Mouse (Mus musculus) heart, embryonic 14.5 days (tissue): ENCODE measurements around the gene Ube2z. TPM values are rescaled to one million over a fixed set of nuclear protein-coding genes. Genes with fewer than 3 reads are reported as not detected.
A peak's percentile ranks its signal among the peaks of the same experiment; 100 is the strongest.

Source experiments
- ATAC-seq: fragments of 200-750 bp; cut with Nextera tagmentation; 2 replicates; pipeline ENCODE4 v1.8.0; 2017; ENCODE audit warnings: low read depth, moderate TSS enrichment; ENCODE audit not compliant: insufficient number of reproducible peaks, insufficient read depth, low FRiP score
- H3K27ac ChIP-seq, 2 experiments: fragments of 200-500 bp in 1 of 2; fragments of 300-500 bp in 1 of 2; sonication (generic) in 1 of 2; replicated peaks in 1 of 2; 2 replicates each; pipeline ENCODE4 v1.5.1; 2012 to 2014; ENCODE audit warnings: low read depth in 2 of 2, low read length in 2 of 2, control low read depth in 1 of 2, mild to moderate bottlenecking in 1 of 2, mixed read lengths in 1 of 2; ENCODE audit not compliant: control insufficient read depth in 1 of 2, insufficient read depth in 1 of 2
- H3K27me3 ChIP-seq: fragments of 300-500 bp; sonication (generic); 2 replicates; pipeline ENCODE4 v1.6.1; 2014; ENCODE audit warnings: mild to moderate bottlenecking, low read length, control low read depth; ENCODE audit not compliant: control insufficient read depth, insufficient read depth
- H3K36me3 ChIP-seq: fragments of 300-500 bp; sonication (generic); 2 replicates; pipeline ENCODE4 v1.6.1; 2014; ENCODE audit warnings: mild to moderate bottlenecking, control low read depth, low read length, mixed read lengths; ENCODE audit not compliant: control insufficient read depth, insufficient read depth
- H3K4me1 ChIP-seq, 2 experiments: fragments of 200-500 bp in 1 of 2; fragments of 300-500 bp in 1 of 2; sonication (generic) in 1 of 2; 2 replicates each; pipeline ENCODE4 v1.6.1; 2012 to 2014; ENCODE audit warnings: low read length in 2 of 2, control low read depth in 1 of 2, mixed read lengths in 1 of 2; ENCODE audit not compliant: control insufficient read depth in 2 of 2, insufficient read depth in 2 of 2
- H3K4me2 ChIP-seq: fragments of 300-500 bp; sonication (generic); 2 replicates; pipeline ENCODE4 v1.6.1; 2014; ENCODE audit warnings: mild to moderate bottlenecking, low read length
- H3K4me3 ChIP-seq, 2 experiments: fragments of 200-500 bp in 1 of 2; fragments of 300-500 bp in 1 of 2; sonication (generic) in 1 of 2; 2 replicates each; pipeline ENCODE4 v1.5.1; 2012 to 2014; ENCODE audit warnings: low read length in 2 of 2, mild to moderate bottlenecking in 2 of 2, control low read depth in 1 of 2, low read depth in 1 of 2, moderate library complexity in 1 of 2; ENCODE audit not compliant: control insufficient read depth in 1 of 2, insufficient read depth in 1 of 2
- H3K9ac ChIP-seq: fragments of 300-500 bp; sonication (generic); 2 replicates; pipeline ENCODE4 v1.6.1; 2014; ENCODE audit warnings: mild to moderate bottlenecking, low read length
- H3K9me3 ChIP-seq: fragments of 300-500 bp; sonication (generic); 2 replicates; pipeline ENCODE4 v1.6.1; 2016; ENCODE audit warnings: low read length, control low read depth; ENCODE audit not compliant: control insufficient read depth
- WGBS: fragments of 180-500 bp; shearing (Covaris S2); extraction: QIAGEN DNeasy Blood & Tissue Kit; methylation state at CpG from one replicate; pipeline ENCODE4 v1.1.7; 2014; 5-methylcytosine and 5-hydroxymethylcytosine counted together
- polyA plus RNA-seq: library from polyadenylated mRNA; unstranded; fragments of >200 nt; fragmentation: Nextera tagmentation; extraction: Ambion mirVana; gene quantifications from 2 replicates; pipeline ENCODE4 v1.2.1, GENCODE M21; 2014

Gene Ube2z
- polyA plus RNA-seq, 1 experiment from 2014 or later = 29.7 TPM

DNA sequence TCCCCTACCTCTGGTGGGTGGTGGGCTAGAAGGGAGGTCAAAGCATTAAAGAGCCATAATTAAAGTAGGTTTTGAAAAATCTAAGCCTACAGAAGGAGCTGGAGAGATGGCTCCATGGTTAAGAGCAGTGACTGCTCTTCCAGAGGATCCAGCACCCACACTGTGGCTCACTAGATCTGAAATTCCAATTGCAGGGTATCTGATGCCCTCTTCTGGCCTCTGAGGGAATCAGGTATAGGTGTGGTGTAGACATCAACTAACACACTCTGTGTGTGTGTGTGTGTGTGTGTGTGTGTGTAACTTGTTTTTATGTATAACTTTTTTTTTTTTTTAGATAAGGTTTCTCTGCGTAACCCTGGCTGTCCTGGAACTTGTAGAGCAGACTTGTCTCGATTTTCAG is 25.9 kb upstream of the Ube2z start:
- no peak for ATAC-seq
- H3K27me3 ChIP-seq = no peaks in the 10 kb centered on the region
- H3K4me3 ChIP-seq = no peak overlapping the region
- H3K4me1 ChIP-seq = peaks cover 0 to 10% of the 10 kb centered on the region in 2 experiments; a peak in 1 of 4 replicates
- no peaks in the 10 kb centered on the region for H3K9me3 ChIP-seq
- H3K9ac ChIP-seq = no peak overlapping the region
- no peak overlapping the region for H3K27ac ChIP-seq
- no peaks in the 10 kb centered on the region for H3K36me3 ChIP-seq
- WGBS = 61% methylated on average over 2 of the region's 2 CpGs
- no peak overlapping the region for H3K4me2 ChIP-seq

DNA sequence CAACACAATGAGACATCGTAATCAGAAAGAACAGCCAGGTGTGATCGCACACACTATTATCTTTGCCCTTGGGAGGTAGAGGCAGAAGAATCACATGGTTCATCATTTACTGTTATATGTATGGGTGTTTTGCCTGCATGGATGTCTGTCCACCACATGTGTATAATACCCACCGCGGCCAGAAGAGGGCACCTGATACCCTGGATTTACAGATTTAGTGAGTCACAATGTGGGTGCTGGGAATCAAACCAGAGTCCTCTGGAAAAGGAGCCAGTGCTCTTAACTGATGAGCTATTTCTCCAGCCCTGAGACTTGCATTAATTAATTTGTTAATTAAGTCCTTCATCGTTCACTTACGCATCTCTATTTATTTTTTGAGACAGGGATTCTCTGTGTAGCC is 22.8 kb upstream of the Ube2z start:
- Histone ChIP-seq H3K27ac (no peak overlapping the region), H3K9me3 (no peaks in the 10 kb centered on the region), H3K4me1 (peaks cover 0 to 5% of the 10 kb centered on the region in 2 experiments; a peak in 1 of 4 replicates), H3K27me3 (no peaks in the 10 kb centered on the region), H3K4me2 (no peak overlapping the region), H3K9ac (no peak overlapping the region), H3K4me3 (no peak overlapping the region), H3K36me3 (no peaks in the 10 kb centered on the region)
- no peak for ATAC-seq
- WGBS = 83% methylated on average over 6 of the region's 6 CpGs

DNA sequence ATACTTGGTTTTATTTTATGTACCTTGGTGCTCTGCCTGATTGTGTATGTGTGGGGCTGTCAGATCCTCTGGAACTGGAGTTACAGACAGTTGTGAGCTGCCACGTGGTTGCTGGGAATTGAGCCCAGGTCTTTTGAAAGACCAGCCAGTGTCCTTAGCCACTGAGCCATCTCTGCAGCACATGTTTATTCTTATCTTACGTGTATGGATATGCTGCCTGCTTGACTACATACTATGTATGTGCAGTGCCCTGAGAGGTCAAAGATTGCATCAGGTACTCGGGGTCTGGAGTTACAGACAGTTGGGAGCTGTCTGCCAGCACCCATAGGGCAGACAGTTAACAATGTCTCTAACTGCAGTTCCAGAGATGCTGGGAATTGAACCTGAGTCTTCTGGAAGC is 17.5 kb upstream of the Ube2z start:
- ATAC-seq = no peak

DNA sequence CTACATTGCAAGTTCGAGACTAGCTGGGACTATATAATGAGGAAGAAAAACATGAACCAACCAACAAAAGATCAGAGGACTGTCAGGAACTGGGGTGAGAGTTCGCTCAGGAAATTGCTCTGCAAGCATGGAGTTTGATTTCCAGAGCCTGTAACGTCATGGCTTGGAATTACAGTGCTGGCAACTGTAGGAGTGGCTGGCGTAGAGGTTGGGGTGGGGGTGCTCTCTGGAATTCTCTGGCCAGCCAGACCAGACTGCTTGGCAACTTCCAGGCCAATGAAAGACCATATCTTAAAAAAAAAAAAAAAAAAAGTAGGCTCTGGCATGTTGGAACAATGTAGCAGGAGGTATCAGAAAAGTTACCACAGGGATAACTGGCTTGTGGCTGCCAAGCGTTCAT is 15.5 kb upstream of the Ube2z start:
- H3K36me3 ChIP-seq = no peaks in the 10 kb centered on the region
- H3K9ac ChIP-seq = no peak overlapping the region
- H3K4me3 ChIP-seq = no peak overlapping the region
- H3K27me3 ChIP-seq = no peaks in the 10 kb centered on the region
- H3K4me1 ChIP-seq = no peaks in the 10 kb centered on the region
- no peak for ATAC-seq
- no peak overlapping the region for H3K4me2 ChIP-seq
- 64% methylated on average over 5 of the region's 5 CpGs for WGBS
- no peaks in the 10 kb centered on the region for H3K9me3 ChIP-seq
- H3K27ac ChIP-seq = no peak overlapping the region

More for the DNA sequence above, 17.5 kb upstream of the Ube2z start:
- 67% methylated on average over 3 of the region's 3 CpGs for WGBS
- no peaks in the 10 kb centered on the region for H3K27me3 ChIP-seq
- no peak overlapping the region for H3K4me3 ChIP-seq
- no peaks in the 10 kb centered on the region for H3K9me3 ChIP-seq
- no peak overlapping the region for H3K4me2 ChIP-seq
- no peak overlapping the region for H3K9ac ChIP-seq
- H3K4me1 ChIP-seq = no peaks in the 10 kb centered on the region
- H3K27ac ChIP-seq = no peak overlapping the region
- H3K36me3 ChIP-seq = no peaks in the 10 kb centered on the region

DNA sequence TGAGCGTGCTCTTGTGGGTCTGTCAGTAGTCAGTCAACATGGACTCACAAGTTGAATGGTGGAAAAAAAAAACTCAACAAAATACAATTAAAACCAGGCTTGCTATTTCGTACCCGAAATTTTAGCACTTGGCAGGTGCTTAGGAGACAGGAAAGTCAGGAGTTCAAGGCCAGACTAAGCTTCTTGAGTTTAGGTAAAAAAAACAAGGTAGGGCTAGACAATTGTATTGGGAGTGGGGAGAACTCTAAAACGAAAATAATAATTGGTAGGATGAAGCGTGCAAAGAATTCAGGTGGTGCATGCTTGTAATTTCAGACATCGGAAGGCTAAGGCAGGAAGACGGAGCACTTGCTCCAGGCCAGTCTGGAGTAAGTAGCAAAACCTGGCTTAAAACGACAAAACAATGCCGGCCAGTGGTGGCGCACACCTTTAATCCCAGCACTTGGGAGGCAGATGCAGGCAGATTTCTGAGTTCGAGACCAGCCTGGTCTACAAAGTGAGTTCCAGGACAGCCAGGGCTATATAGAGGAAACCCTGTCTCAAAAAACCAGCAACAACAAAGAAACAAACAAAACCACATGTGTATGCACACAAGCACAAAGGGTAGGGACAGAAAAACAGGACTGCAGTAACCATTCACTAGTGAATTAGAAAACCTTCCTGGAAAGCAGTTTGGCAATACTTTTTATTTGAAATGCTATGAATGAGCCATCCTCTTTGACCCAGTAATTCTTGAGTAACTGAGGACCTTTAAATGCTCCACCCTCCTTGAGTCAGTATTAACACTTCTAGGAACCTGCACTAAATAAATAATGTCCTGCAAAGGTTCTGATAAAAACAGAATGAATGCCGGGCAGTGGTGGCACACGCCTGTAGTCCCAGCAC is 11.3 kb upstream of the Ube2z start:
- peak overlapping the region; percentile 60 for H3K4me2 ChIP-seq
- peaks cover 20% of the 10 kb centered on the region for H3K36me3 ChIP-seq
- WGBS = 59% methylated on average over 13 of the region's 13 CpGs
- ATAC-seq = no peak
- peak overlapping the region; percentile 60 for H3K9ac ChIP-seq
- H3K27ac ChIP-seq = peak overlapping the region; percentile 56 to 82
- H3K27me3 ChIP-seq = no peaks in the 10 kb centered on the region
- peak overlapping the region; percentile 15 to 34; a peak in 3 of 4 replicates for H3K4me3 ChIP-seq
- H3K4me1 ChIP-seq = peaks cover 0 to 11% of the 10 kb centered on the region in 2 experiments; a peak in 2 of 4 replicates
- H3K9me3 ChIP-seq = no peaks in the 10 kb centered on the region

DNA sequence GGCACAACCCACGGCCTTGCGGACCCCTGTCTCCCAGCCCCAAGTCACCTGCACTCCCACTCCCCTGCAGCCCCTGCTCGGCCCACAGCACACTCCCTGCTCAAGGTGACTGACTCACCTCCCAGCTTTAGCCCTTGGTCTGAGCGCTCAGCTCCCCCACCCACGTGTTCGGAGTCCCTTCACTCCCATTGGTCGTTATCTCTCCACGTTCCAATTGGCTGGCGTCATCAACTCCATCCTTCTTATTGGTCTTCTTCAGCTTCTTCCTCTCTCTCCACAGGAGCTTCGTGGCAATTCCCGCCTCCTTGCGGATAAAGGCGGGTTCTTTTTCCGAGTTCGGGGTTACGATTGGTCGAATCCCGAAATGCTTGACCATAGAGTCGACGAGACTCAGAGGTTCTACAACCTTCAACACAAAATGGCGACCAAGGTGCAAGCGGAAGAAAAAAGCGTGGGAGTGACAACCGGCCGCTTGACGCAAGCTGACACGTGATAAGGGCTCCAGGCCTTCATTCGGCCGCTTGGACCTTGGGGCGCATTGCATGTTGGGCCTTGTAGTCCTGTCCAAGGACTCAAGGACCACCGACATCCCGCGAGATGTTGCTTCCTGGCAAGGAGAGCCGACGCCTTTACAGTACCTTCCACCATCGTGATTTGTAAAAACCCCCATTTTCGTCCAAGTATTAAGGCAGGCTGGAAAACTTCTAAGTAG is 10.5 kb upstream of the Ube2z start, which contains the start of gene Atp5g1:
TSS of gene Atp5g1 (minus strand) at position 162 of the 712 bp plus-strand sequence.
- under 1% methylated on average over 37 of the region's 37 CpGs for WGBS
- Histone ChIP-seq H3K4me3 (peak within 1 kb of the TSS; percentile 59 to 73), H3K9ac (peak within 1 kb of the TSS; percentile 90), H3K27ac (peak within 1 kb of the TSS; percentile 82 to 83), H3K9me3 (no peaks in the 10 kb centered on the region), H3K4me2 (peak within 1 kb of the TSS; percentile 82), H3K27me3 (no peaks in the 10 kb centered on the region), H3K4me1 (peaks cover 0 to 12% of the 10 kb centered on the region in 2 experiments; a peak in 2 of 4 replicates), H3K36me3 (peaks cover 28% of the 10 kb centered on the region)
- peak; percentile 96 for ATAC-seq

DNA sequence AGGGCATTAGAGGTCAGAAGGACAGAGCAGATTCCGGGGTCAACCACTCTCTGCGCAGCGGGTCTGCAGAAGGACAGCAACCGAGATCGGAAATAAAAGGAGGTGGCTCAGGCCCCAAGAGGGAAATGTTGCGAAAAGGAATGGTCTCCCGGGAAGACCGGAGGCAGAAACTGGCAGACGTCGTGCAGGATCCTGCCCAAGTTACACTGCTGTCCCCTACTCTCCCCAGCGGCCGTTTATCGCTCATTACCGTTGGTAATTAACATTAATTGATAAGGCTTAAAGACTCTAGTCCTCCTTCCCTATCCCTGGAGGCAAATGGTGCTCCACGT is 10.0 kb upstream of the Ube2z start:
- ATAC-seq = no peak
- peaks cover 0 to 15% of the 10 kb centered on the region in 2 experiments; a peak in 2 of 4 replicates for H3K4me1 ChIP-seq
- H3K9ac ChIP-seq = peak overlapping the region; percentile 90
- peak overlapping the region; percentile 59 to 73 for H3K4me3 ChIP-seq
- 0% methylated on average over 15 of the region's 15 CpGs for WGBS
- no peaks in the 10 kb centered on the region for H3K27me3 ChIP-seq
- H3K27ac ChIP-seq = peak overlapping the region; percentile 77 to 83
- H3K36me3 ChIP-seq = peaks cover 33% of the 10 kb centered on the region
- no peaks in the 10 kb centered on the region for H3K9me3 ChIP-seq
- peak overlapping the region; percentile 82 for H3K4me2 ChIP-seq
